Mouse (Mus musculus): ENCODE measurements around the gene Ces2h. TPM values are rescaled to one million over a fixed set of nuclear protein-coding genes. Genes with fewer than 3 reads are reported as not detected.
"Not testable (repeated sequence)": the region's sequence is repeated elsewhere in the genome, so short reads cannot be mapped to it uniquely, and the experiment has no call there.

Gene Ces2h
- polyA plus RNA-seq, 1 experiment from 2014 or later = not detected

GRCm38 (mm10) chr8:105025050-105025449 lies 24.4 kb downstream of the Ces2h start:
- no peaks in the 10 kb centered on the region for H3K27me3 ChIP-seq (ENCODE audit: poor library complexity, severe bottlenecking)
- 56% methylated on average over 2 of the region's 2 CpGs for WGBS
- H3K27ac ChIP-seq = no peak overlapping the region
- no peaks in the 10 kb centered on the region for H3K4me1 ChIP-seq
- DNase-seq (ENCODE audit: extremely low spot score, low spot score) = no peak
- H3K9me3 ChIP-seq = 0 out of 2 replicates have a peak, but pooled peaks cover 3% of the 10 kb centered on the region
- H3K4me3 ChIP-seq = no peak overlapping the region
- H3K36me3 ChIP-seq (replicated peaks) = no peaks in the 10 kb centered on the region

GRCm38 (mm10) chr8:105043510-105043909 lies 42.9 kb downstream of the Ces2h start:
- Histone ChIP-seq H3K9me3 (no peaks in the 10 kb centered on the region; the same call in 1 of the 2 replicates), H3K27me3 (ENCODE audit: poor library complexity, severe bottlenecking) (no peaks in the 10 kb centered on the region), H3K36me3 (replicated peaks) (no peaks in the 10 kb centered on the region), H3K27ac (no peak overlapping the region), H3K4me1 (no peaks in the 10 kb centered on the region), H3K4me3 (no peak overlapping the region)
- 73% methylated on average over 1 of the region's 1 CpGs for WGBS
- DNase-seq (ENCODE audit: extremely low spot score, low spot score) = no peak

GRCm38 (mm10) chr8:105045824-105046401 lies 45.3 kb downstream of the Ces2h start:
- Histone ChIP-seq H3K9me3 (no peaks in the 10 kb centered on the region), H3K36me3 (replicated peaks) (no peaks in the 10 kb centered on the region), H3K27ac (no peak overlapping the region), H3K27me3 (ENCODE audit: poor library complexity, severe bottlenecking) (no peaks in the 10 kb centered on the region), H3K4me3 (no peak overlapping the region), H3K4me1 (no peaks in the 10 kb centered on the region)
- no peak for DNase-seq (ENCODE audit: extremely low spot score, low spot score)
- 76% methylated on average over 3 of the region's 3 CpGs for WGBS

GRCm38 (mm10) chr8:105048371-105048854 lies 47.8 kb downstream of the Ces2h start, which contains the start of gene Ces3a:
TSS of gene Ces3a (plus strand) at chr8:105048601.
- Histone ChIP-seq H3K27ac (no peak within 1 kb of the TSS), H3K4me3 (no peak within 1 kb of the TSS), H3K36me3 (replicated peaks) (no peaks in the 10 kb centered on the region), H3K9me3 (no peaks in the 10 kb centered on the region), H3K4me1 (no peaks in the 10 kb centered on the region), H3K27me3 (ENCODE audit: poor library complexity, severe bottlenecking) (no peaks in the 10 kb centered on the region)
- DNase-seq (ENCODE audit: extremely low spot score, low spot score) = no peak
- WGBS = 83% methylated on average over 3 of the region's 3 CpGs

GRCm38 (mm10) chr8:105056211-105056610 lies 55.6 kb downstream of the Ces2h start:
- Histone ChIP-seq H3K27me3 (ENCODE audit: poor library complexity, severe bottlenecking) (no peaks in the 10 kb centered on the region), H3K36me3 (replicated peaks) (no peaks in the 10 kb centered on the region), H3K4me1 (no peaks in the 10 kb centered on the region)

GRCm38 (mm10) chr8:105060056-105060455 lies 59.4 kb downstream of the Ces2h start:
- Histone ChIP-seq H3K27me3 (ENCODE audit: poor library complexity, severe bottlenecking) (no peaks in the 10 kb centered on the region), H3K27ac (no peak overlapping the region), H3K4me1 (no peaks in the 10 kb centered on the region), H3K9me3 (no peaks in the 10 kb centered on the region; the same call in 1 of the 2 replicates), H3K36me3 (replicated peaks) (no peaks in the 10 kb centered on the region), H3K4me3 (no peak overlapping the region)
- DNase-seq (ENCODE audit: extremely low spot score, low spot score) = no peak

More at GRCm38 (mm10) chr8:105056211-105056610, 55.6 kb downstream of the Ces2h start:
- Histone ChIP-seq H3K4me3 (no peak overlapping the region), H3K9me3 (no peaks in the 10 kb centered on the region), H3K27ac (no peak overlapping the region)
- no peak for DNase-seq (ENCODE audit: extremely low spot score, low spot score)
- WGBS = 95% methylated on average over 4 of the region's 4 CpGs

DNA sequence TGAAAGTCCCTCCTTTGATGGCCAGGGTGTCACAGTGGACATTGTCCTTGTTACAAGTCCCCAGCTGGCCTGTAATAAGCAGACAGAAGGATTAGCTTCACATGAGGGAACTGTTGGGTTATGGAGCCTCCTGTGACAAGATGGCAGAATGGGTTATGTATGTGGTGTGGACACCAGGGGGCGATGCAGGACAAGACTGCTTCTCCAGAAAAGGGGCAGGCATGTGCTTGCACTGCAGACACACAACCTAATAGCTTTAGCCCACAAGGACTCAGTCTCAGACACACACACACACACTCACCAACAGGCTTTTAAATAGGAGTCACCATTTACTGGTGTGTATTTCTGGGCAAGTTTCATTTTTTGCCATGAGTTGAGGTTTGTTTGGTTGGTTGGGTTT lies 66.1 kb downstream of the Ces2h start:
- H3K4me3 ChIP-seq = no peak overlapping the region
- H3K27ac ChIP-seq = no peak overlapping the region
- no peaks in the 10 kb centered on the region for H3K4me1 ChIP-seq
- 13% methylated on average over 1 of the region's 1 CpGs for WGBS
- peak; percentile 47 for DNase-seq (ENCODE audit: extremely low spot score, low spot score)
- H3K36me3 ChIP-seq (replicated peaks) = no peaks in the 10 kb centered on the region
- H3K27me3 ChIP-seq (ENCODE audit: poor library complexity, severe bottlenecking) = no peaks in the 10 kb centered on the region
- no peaks in the 10 kb centered on the region; the same call in 1 of the 2 replicates for H3K9me3 ChIP-seq

DNA sequence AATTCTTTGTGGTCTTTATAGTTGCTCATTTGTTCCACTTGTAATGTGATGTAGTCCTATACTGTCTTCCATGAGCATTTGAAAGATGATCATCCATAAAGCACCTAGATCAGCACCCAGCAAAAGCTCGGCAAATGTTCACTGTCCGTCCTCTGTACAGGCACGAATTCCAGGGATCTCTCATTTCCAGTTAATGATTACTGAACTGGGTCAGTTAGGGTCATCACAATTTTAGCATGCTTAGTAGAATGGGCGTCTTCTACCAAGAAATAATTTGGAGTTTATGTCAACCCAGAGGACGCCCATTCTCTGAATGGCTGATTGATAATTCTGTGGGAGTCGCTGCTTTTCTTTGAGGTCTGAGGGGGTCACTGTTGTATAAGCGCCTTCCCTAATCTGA lies 67.3 kb downstream of the Ces2h start:
- H3K4me3 ChIP-seq; H3K27me3 ChIP-seq (ENCODE audit: poor library complexity, severe bottlenecking); H3K9me3 ChIP-seq; H3K4me1 ChIP-seq; H3K27ac ChIP-seq; H3K36me3 ChIP-seq (replicated peaks); DNase-seq (ENCODE audit: extremely low spot score, low spot score): not testable (repeated sequence)
- 82% methylated on average over 7 of the region's 7 CpGs for WGBS

- Histone ChIP-seq H3K36me3 (replicated peaks) (no peaks in the 10 kb centered on the region), H3K27ac (no peak overlapping the region), H3K4me1 (no peaks in the 10 kb centered on the region), H3K9me3 (no peaks in the 10 kb centered on the region; the same call in 1 of the 2 replicates), H3K27me3 (ENCODE audit: poor library complexity, severe bottlenecking) (no peaks in the 10 kb centered on the region), H3K4me3 (no peak overlapping the region)
- DNase-seq (ENCODE audit: extremely low spot score, low spot score) = no peak
Observed at GRCm38 (mm10) chr8:105068971-105069370, 68.3 kb downstream of the Ces2h start.

Other genes starting within 250 kb of the Ces2h start
- gene Ces2b, start 169.3 kb upstream of the Ces2h start, polyA plus RNA-seq (2016; fragmentation: Nextera tagmentation; extraction: Ambion mirVana) = 0.07 and 0.19 TPM in 2 replicates
- not detected in 2 replicates for gene Ces2c, start 153.8 kb upstream of the Ces2h start, polyA plus RNA-seq (2016; fragmentation: Nextera tagmentation; extraction: Ambion mirVana)
- gene Ces2e, start 74.6 kb upstream of the Ces2h start, polyA plus RNA-seq (2016; fragmentation: Nextera tagmentation; extraction: Ambion mirVana) = not detected in 2 replicates
- gene Ces2f, start 53.5 kb upstream of the Ces2h start, polyA plus RNA-seq (2016; fragmentation: Nextera tagmentation; extraction: Ambion mirVana) = not detected in 2 replicates
- gene Ces2g, start 39.1 kb upstream of the Ces2h start, polyA plus RNA-seq (2016; fragmentation: Nextera tagmentation; extraction: Ambion mirVana) = not detected in 2 replicates
- not detected in 2 replicates for gene Ces3a, start 47.7 kb downstream of the Ces2h start, polyA plus RNA-seq (2016; fragmentation: Nextera tagmentation; extraction: Ambion mirVana)
- gene Ces3b, start 82.9 kb downstream of the Ces2h start, polyA plus RNA-seq (2016; fragmentation: Nextera tagmentation; extraction: Ambion mirVana) = not detected in 2 replicates
- not detected in 2 replicates for gene Ces4a, start 130.9 kb downstream of the Ces2h start, polyA plus RNA-seq (2016; fragmentation: Nextera tagmentation; extraction: Ambion mirVana)
- 51.8 and 52.1 TPM in 2 replicates for gene Cbfb, start 169.8 kb downstream of the Ces2h start, polyA plus RNA-seq (2016; fragmentation: Nextera tagmentation; extraction: Ambion mirVana)
- 23.0 and 24.4 TPM in 2 replicates for gene D230025D16Rik, start 224.3 kb downstream of the Ces2h start, polyA plus RNA-seq (2016; fragmentation: Nextera tagmentation; extraction: Ambion mirVana)